Mouse (Mus musculus): ENCODE measurements at regions not wholly inside any gene's neighbourhood (a gene's known extent, or its start where the extent isn't known, plus 50 kb on each side); places are given as distances from the start of the nearest gene placed in this dataset.

DNA sequence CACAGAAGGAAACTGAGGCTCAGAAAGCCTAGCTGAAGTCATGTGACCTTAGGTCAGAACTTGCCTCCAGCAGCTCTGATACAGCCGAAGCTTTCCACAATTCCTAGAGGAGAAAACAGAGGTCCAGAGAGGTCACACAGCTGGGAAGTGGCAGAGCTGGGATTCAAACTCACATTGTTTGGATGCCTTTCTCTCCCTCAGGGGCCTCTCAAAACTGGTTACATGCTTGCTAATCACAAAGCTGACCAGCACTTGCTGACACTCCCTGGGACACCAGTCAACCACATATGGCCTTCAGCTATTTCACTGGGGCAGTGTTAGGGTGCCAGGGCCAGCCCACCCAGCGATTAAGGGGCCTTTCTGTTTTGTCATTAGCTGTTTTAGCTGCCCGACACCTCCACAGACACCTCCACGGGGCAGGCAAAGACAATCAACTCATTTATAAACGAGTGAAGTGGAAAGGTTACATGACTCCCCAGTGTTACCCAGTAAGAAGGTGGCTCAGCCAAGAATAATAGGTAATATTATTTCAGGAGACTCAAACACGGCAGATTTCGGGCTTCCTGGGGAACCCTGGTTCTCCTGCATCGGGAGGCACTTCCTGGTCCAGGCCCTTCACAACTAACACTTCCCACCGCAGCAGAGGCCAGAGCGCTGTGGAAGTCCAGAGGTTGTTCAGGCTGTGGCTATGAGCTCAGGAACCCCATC is 71.4 kb downstream of the 2410131K14Rik start:
- DNase-seq (ENCODE audit: low spot score), result peak; percentile 46

DNA sequence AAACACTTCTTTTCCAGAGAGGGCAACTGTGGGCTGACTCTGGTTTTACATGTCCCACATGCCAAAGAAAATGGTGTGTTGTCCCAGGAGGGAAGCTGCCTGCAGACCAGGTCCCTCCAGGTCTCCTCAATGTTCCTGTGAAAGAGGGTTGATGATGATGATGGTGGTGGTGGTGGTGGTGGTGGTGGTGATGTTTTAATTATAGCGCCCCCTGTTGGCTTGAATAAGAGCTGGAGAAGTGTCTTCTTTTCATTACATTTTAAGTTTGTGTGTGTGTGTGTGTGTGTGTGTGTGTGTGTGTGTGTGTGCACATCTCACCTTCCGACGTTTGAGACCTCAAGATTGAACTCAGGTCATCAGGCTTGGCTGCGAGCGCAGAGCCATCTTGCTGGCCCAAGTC is 73.0 kb downstream of the 2410131K14Rik start:
- no peak for DNase-seq (ENCODE audit: low spot score)

GRCm38 (mm10) chr5:118318883-118319282 is 73.9 kb downstream of the 2410131K14Rik start:
- no peak for DNase-seq (ENCODE audit: low spot score)

DNA sequence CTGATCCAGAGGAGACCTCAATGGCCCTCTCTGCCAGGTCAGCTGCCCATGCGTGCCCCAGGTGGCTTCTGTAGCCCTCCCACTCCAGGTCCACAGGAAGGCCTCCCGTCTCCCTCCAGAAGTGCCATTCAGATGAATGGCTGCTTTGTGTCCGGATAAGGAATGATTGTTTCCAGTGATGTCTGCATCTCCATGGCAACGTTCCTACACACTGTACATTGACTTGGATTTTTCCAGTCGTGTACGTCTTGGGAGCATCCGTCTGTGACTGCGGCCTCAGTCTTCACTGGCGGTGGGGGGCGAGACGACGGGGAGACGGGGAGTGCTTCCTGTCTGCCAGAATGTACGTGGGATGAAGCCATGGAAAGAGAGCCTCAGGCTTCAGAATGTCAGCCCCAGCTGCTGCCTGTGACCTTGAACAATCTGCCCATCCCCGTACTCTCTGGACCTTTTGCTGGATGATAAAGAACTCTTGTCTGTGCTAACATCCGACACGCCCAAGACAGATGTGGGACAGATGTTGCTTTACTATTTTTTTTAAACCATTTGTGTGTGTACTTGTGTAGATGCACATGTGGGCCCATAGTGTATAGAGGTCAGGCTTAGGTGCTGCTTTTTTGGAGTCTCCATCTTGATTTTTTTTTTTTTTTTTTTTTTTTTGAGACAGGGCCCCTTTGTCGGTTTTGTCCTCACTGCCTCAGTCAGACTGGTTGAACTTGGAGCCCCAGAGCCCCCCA is 76.9 kb downstream of the 2410131K14Rik start:
- DNase-seq (ENCODE audit: low spot score), result peak; percentile 81

DNA sequence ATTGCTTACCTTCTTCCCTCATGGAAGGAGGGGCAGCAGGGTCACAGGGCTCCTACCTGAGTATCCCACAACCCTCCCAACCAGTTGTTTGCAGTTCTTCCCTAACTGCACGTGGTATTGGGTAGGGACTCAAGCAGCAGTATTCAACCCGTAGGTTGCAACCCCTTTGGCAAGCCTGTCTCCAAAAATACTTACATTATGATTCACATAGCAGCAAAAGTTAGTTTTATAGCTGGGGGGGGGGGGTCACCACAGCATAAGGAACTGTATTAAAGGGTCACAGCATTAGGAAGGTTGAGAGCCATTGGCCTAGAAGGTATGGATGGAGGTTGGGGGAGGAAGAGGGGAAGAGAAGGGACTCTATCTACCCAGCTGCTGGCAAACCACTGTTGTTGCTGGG is 78.1 kb downstream of the 2410131K14Rik start:
- no peak for DNase-seq (ENCODE audit: low spot score)

GRCm38 (mm10) chr5:118326837-118327541 is 82.0 kb downstream of the 2410131K14Rik start:
- peak; percentile 57 for DNase-seq (ENCODE audit: low spot score)

GRCm38 (mm10) chr5:118327961-118328712 is 83.1 kb downstream of the 2410131K14Rik start:
- peak; percentile 75 for DNase-seq (ENCODE audit: low spot score)

- DNase-seq (ENCODE audit: low spot score), result no peak
These were observed 84.1 kb downstream of the 2410131K14Rik start for GRCm38 (mm10) chr5:118329143-118329542.

DNA sequence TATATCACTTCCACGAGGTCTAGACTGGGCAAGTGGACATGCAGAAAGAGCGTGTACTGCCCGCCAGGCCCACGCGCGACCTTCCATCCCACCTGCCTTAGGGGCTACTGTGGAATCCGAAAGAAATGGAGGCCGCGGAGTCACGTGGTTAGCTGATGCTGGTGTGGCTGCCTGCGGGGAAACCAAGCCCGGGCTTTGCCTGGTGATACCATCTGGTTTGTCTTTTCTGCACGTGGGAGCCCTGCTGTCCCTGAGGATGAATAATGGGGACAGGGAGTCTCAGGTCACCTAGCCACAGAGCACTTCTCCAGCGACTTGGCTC is 86.2 kb downstream of the 2410131K14Rik start:
- DNase-seq (ENCODE audit: low spot score), result no peak

- DNase-seq (ENCODE audit: low spot score), result peak; percentile 95
These were observed 86.8 kb downstream of the 2410131K14Rik start for GRCm38 (mm10) chr5:118331608-118332394.

- DNase-seq (ENCODE audit: low spot score), result no peak
These were observed 89.0 kb downstream of the 2410131K14Rik start for GRCm38 (mm10) chr5:118334054-118334453.

GRCm38 (mm10) chr5:118338186-118338585 is 93.2 kb downstream of the 2410131K14Rik start:
- DNase-seq (ENCODE audit: low spot score), result no peak

DNA sequence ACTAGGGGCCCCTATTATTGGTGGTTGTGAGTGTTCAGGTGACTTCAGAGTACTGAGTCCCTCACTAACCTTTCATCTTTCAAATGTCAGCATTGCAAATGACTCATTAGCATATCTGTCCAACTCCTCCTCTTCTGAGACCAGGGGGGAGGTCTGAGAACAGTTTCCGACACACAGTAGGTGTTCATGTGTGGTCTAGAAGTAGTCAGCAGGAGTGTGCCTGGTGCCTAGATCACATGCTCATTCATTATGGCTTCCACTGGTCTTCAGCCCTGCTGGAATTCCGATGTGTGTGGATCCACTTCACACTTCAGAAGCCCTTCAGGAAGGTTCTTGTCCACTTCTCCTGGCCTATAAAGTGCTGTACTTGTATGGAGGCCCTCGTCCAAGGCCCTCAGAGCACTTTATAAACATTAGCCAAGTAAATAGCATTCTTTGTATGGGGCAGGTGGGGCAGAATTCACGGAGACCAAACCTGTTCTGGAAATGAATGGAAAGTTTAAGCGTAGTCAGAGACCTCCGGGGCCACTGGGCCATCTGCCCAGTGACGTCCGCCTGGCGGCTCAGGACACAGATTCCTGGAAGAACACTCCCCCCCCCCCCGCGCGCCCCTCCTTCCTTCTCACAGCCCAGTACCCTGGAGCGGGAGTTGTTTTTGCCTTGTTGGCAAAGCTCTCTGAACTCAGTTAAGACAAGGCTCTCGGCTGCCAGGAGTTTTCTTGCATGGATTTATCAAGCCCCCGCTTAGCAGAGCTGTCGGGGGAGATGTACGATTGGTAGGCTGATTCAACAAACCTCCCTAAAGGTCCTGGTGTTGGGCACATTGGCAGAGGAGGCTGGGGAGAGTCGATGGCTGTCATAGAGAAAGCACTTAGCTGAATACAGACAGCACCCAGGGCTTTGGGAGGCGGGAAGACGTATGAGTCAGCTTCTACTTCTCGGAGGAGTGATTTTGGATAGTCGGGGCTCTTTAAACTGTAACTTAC is 94.9 kb downstream of the 2410131K14Rik start:
- DNase-seq (ENCODE audit: low spot score), result no peak

GRCm38 (mm10) chr5:118343444-118344320 is 98.7 kb downstream of the 2410131K14Rik start:
- DNase-seq (ENCODE audit: low spot score), result no peak

GRCm38 (mm10) chr5:118345226-118345625 is 100.2 kb downstream of the 2410131K14Rik start:
- DNase-seq (ENCODE audit: low spot score), result no peak

- DNase-seq (ENCODE audit: low spot score), result no peak
These were observed 104.0 kb downstream of the 2410131K14Rik start for GRCm38 (mm10) chr5:118349057-118349456.

DNA sequence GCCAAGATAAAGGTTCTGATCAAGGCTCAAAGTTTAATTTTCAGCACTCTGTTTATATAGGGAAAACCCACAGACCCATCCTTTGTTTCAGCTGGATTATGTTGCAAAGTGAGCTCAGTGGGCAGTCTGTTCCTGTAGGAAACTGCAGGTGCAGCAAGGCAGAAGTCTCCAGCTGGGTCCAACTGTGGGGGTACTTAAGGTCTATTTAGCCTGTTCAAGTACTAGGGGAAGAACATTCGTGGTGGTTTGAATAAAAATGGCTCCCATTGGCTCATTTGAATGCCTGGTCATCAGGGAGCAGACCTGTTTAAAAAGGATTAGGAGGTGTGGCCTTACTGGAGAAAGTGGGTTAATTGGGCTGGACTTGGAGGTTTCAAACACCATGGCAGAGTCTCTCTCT is 106.3 kb downstream of the 2410131K14Rik start:
- DNase-seq (ENCODE audit: low spot score), result no peak

- no peak for DNase-seq (ENCODE audit: low spot score)
These were observed 107.1 kb downstream of the 2410131K14Rik start for GRCm38 (mm10) chr5:118352142-118352541.

- peak; percentile 50 for DNase-seq (ENCODE audit: low spot score)
These were observed 108.0 kb downstream of the 2410131K14Rik start for GRCm38 (mm10) chr5:118353061-118353460.
